Mouse (Mus musculus) CH12.LX (cell line): Measurements from ENCODE around the gene Psma6.

ENCODE experiments used
- CTCF ChIP-seq, 2 experiments: IDR thresholded peaks in 1 of 2; conservative IDR thresholded peaks in 1 of 2; 2 replicates each; pipeline ENCODE4 v1.5.1; 2011 to 2012; ENCODE audit warnings: low read depth in 2 of 2, low read length in 2 of 2, improper control_type of control experiment in 1 of 2, inconsistent platforms in 1 of 2, mild to moderate bottlenecking in 1 of 2, moderate library complexity in 1 of 2
- GABPA ChIP-seq: IDR thresholded peaks from 2 replicates; pipeline ENCODE4 v1.6.1; 2012; ENCODE audit warnings: low read depth, low read length, improper control_type of control experiment, inconsistent platforms; ENCODE audit not compliant: insufficient replicate concordance
- JUND ChIP-seq: conservative IDR thresholded peaks from 2 replicates; pipeline ENCODE4 v1.6.1; 2011; ENCODE audit warnings: low read depth, low read length, improper control_type of control experiment
- USF2 ChIP-seq: conservative IDR thresholded peaks from 2 replicates; pipeline ENCODE4 v1.6.1; 2011; ENCODE audit warnings: low read depth, low read length, improper control_type of control experiment

DNA sequence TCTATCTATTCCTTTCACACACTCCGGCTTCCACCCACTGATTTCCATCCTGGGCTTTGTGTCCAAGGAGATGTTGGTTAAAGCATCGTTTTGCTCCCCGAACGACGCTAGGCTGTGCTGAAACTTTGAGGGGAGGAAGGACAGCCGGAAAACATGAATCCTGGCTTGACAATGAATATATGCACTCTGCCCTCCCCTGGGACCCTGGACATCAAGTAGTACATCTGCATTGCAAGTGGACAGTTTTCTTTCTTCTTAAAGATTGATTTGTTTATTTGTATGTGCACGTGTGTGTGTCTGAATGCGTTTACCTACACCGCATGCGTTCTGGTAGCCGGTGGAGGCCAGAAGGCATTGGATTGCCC is 63.4 kb downstream of the Psma6 start:
- TF ChIP-seq GABPA (no peak), USF2 (no peak), CTCF (conservative IDR thresholded peaks at IDR 0.05 in 1 of 2, IDR thresholded peaks at IDR 0.05 in 1 of 2; ENCODE audit: low read depth in 2 of 2, low read length in 2 of 2) (no peak), JUND (no peak)
